Mouse (Mus musculus) cortical plate, adult 2 months (tissue): Measurements from ENCODE around the gene Chd3. TPM values are rescaled to one million over a fixed set of nuclear protein-coding genes. Genes with fewer than 3 reads are reported as not detected.

Experiments used
- H3K27ac ChIP-seq: fragments of 200-500 bp; 2 replicates; pipeline ENCODE4 v1.5.1; 2012; ENCODE audit warnings: low read length, control low read depth, inconsistent platforms; ENCODE audit not compliant: insufficient read depth
- H3K4me1 ChIP-seq: fragments of 200-500 bp; 2 replicates; pipeline ENCODE4 v1.6.1; 2011; ENCODE audit warnings: low read length; ENCODE audit not compliant: control insufficient read depth, insufficient read depth
- H3K4me3 ChIP-seq: fragments of 200-500 bp; 2 replicates; pipeline ENCODE4 v1.5.1; 2011; ENCODE audit warnings: mild to moderate bottlenecking, low read length, control low read depth; ENCODE audit not compliant: insufficient read depth
- CTCF ChIP-seq: fragments of 200-500 bp; IDR thresholded peaks from 2 replicates; pipeline ENCODE4 v1.5.1; 2011; ENCODE audit warnings: mild to moderate bottlenecking, control low read depth, low read length; ENCODE audit not compliant: insufficient read depth; ENCODE audit errors: extremely low read depth
- POLR2A ChIP-seq: fragments of 200-500 bp; IDR thresholded peaks from 2 replicates; pipeline ENCODE4 v1.6.1; 2011; ENCODE audit warnings: mild to moderate bottlenecking, low read length, control low read depth; ENCODE audit not compliant: insufficient read depth; ENCODE audit errors: extremely low read depth
- polyA plus RNA-seq: library from polyadenylated mRNA; depleted of rRNA; stranded (reverse); fragments of >200 nt; gene quantifications from 2 replicates; pipeline ENCODE4 v1.2.3, GENCODE M21; 2012; rRNA removed

The Chd3 gene
- polyA plus RNA-seq, result 242 and 274 TPM in 2 replicates

- no peak for TF ChIP-seq CTCF
- TF ChIP-seq POLR2A, result no peak
- Histone ChIP-seq H3K4me3 (peak within 1 kb of the TSS; percentile 88), H3K4me1 (peaks cover 14% of the 10 kb centered on the region)
Measured at GRCm38 (mm10) chr11:69369215-69369989, at the start of gene Chd3. TSS of gene Chd3 (minus strand) at chr11:69369406.

GRCm38 (mm10) chr11:69417449-69418384 is 48.5 kb upstream of the Chd3 start:
- Histone ChIP-seq H3K4me1 (0 out of 2 replicates have a peak, but pooled peaks cover 2% of the 10 kb centered on the region), H3K27ac (peak overlapping the region; percentile 94), H3K4me3 (peak overlapping the region; percentile 42)
- TF ChIP-seq CTCF (no peak), POLR2A (peak; percentile 87)

More at GRCm38 (mm10) chr11:69369215-69369989, at the start of gene Chd3:
- H3K27ac ChIP-seq, result peak within 1 kb of the TSS; percentile 94

DNA sequence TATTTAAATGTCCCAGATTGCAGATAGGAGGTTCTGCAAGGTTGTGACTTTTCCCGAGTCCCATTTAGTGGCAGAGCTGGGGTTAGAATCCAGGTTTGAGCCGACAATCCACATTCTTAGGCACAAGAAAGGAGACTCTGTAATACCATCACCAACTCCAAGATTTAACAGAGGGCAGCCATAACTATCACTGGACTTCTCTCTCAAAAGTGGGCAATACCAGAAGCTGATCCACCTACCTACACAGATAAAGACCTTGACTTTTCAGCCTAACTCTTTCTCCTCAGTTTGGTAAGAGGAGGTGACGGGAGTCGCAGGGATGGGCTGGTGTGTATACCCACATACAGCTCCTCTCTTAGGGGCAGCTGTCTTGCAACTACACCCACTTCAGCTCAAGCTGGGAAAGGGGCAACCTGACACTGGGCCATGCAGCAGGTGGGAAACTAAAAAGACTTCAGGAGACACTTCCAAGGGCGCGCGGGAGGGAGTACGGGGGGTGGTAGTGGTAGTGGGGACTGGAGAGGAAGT is 47.8 kb upstream of the Chd3 start:
- Histone ChIP-seq H3K27ac (0 out of 2 replicates have a peak overlapping the region, but pooled peaks have one; percentile 31), H3K4me1 (peaks cover 3% of the 10 kb centered on the region; the same call in 1 of the 2 replicates), H3K4me3 (peak overlapping the region; percentile 42; the same call in 1 of the 2 replicates)
- TF ChIP-seq POLR2A (no peak), CTCF (no peak)

GRCm38 (mm10) chr11:69416509-69416908 is 47.3 kb upstream of the Chd3 start:
- peak overlapping the region; percentile 68; the same call in 1 of the 2 replicates for H3K4me3 ChIP-seq
- H3K4me1 ChIP-seq, result peaks cover 5% of the 10 kb centered on the region; the same call in 1 of the 2 replicates
- no peak overlapping the region for H3K27ac ChIP-seq
- no peak for TF ChIP-seq CTCF

GRCm38 (mm10) chr11:69415668-69416451 is 46.7 kb upstream of the Chd3 start:
- no peak for TF ChIP-seq CTCF
- TF ChIP-seq POLR2A, result 0 out of 2 replicates have a peak, but pooled peaks have one; percentile 11
- Histone ChIP-seq H3K4me1 (peaks cover 5% of the 10 kb centered on the region; the same call in 1 of the 2 replicates), H3K4me3 (peak overlapping the region; percentile 68), H3K27ac (peak overlapping the region; percentile 49)

DNA sequence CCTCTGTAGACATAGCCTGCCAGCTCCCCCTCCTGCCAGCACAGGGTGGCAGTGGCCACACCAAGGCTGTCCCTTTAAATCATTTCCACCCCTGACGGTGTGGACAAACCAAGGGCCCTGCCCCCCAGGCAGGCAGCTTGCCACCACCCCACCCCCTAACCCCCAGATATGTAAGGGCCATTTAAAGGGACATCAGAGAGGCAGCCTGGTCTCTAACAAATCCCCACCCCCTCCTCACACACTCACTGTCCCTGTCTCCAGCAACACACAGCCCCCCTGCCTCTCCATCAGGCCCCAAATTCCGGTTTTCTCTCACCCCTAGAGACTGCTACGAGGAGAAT is 46.1 kb upstream of the Chd3 start:
- H3K4me1 ChIP-seq, result peaks cover 5% of the 10 kb centered on the region; the same call in 1 of the 2 replicates
- TF ChIP-seq POLR2A, result 0 out of 2 replicates have a peak, but pooled peaks have one; percentile 21
- no peak for TF ChIP-seq CTCF
- peak overlapping the region; percentile 49 for H3K27ac ChIP-seq
- peak overlapping the region; percentile 68 for H3K4me3 ChIP-seq

DNA sequence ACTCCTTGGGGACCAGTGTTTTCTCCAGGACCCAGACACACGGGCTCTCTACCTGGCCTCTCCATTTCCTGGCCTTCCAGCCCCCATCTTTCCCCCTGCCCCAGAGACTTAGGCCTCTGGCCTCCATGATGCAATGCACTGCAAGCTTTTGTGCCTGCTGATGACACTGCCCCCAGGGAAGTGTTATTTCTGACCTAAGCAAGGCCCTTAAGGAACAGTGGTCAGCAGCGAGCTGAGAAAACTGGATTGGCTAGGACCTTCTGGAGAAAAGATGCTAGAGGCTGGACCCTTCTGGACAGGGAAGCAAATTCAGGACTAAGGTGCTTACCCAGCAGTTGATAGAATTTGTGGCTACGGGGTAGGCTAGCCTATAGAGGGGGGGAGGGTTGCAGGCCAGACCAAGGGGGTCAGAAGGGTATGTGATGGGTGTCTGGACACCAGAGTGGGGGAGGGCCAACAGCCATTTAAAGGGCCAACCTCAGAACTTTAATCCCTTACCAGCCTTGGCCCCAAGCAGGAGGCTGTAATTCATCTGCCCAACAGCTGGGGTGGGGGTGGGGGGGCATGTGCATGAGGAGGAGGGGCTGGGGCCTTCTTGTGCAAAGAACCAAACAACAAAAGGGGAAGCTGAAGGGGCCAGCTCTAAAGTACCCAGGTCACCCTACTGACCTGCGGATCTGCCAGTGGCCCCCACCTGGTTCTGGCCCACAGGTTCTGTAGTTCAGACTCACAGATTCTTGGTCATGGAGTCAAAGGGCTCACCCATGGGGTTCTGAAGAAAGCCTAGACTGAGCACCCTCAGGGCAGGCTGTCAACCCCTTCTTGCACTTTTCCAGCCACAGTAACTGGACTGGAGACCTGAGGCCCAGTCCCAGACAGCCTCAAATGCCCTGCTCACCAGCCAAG is 45.5 kb upstream of the Chd3 start:
- H3K27ac ChIP-seq, result no peak overlapping the region
- peak overlapping the region; percentile 68 for H3K4me3 ChIP-seq
- TF ChIP-seq POLR2A (no peak), CTCF (no peak)
- H3K4me1 ChIP-seq, result peaks cover 5% of the 10 kb centered on the region; the same call in 1 of the 2 replicates
